In genomic region chr5:122234319-122235195, GRCm38 (mm10) we compare ENCODE assay signal across 12 mouse cellular contexts. TPM values are rescaled to one million over a fixed set of nuclear protein-coding genes. Genes with fewer than 3 reads are reported as not detected.
DNase-seq lines count a peak whose midpoint lies in the region; ATAC-seq lines count a peak whose summit lies in the region.
"Had no signal": no experiment of that assay in that cellular context is flagged by ENCODE, and none has a peak within 500 bp of the region (broad histone marks: within the 10 kb centered on the region; RNA-seq: fewer than 3 reads in every experiment).

No protein-coding gene starts in this region.

- H3K4me1 ChIP-seq in midbrain, embryonic 10.5 days, result peaks cover 5% of the 10 kb centered on the region; the same call in 1 of the 2 replicates
- no peaks in the 10 kb centered on the region; the same call in 1 of the 2 replicates for H3K4me1 ChIP-seq in midbrain, embryonic 13.5 days (replicated peaks)

- H3K4me3 ChIP-seq in midbrain, embryonic 10.5 days, result no peak overlapping the region
- H3K4me3 ChIP-seq in midbrain, embryonic 13.5 days (replicated peaks), result no peak overlapping the region
- H3K4me3 ChIP-seq: heart, adult 2 months had no signal

- H3K9me3 ChIP-seq in midbrain, embryonic 10.5 days (replicated peaks), result no peaks in the 10 kb centered on the region
- H3K9me3 ChIP-seq in midbrain, embryonic 13.5 days, result no peaks in the 10 kb centered on the region

- ATAC-seq in midbrain, embryonic 13.5 days, result no peak
- ATAC-seq in megakaryocyte progenitor cell, adult 5-6 weeks (replicated peaks; ENCODE audit: poor library complexity), result peak; percentile 44

- H3K27me3 ChIP-seq in midbrain, embryonic 10.5 days (ENCODE audit: low read depth, poor library complexity, severe bottlenecking), result no peaks in the 10 kb centered on the region
- H3K27me3 ChIP-seq in midbrain, embryonic 13.5 days, result no peaks in the 10 kb centered on the region

- DNase-seq in cerebellum, postnatal 10 days, result peak; percentile 52 to 64
- no peak for DNase-seq in cerebellum, adult 8-10 months
- DNase-seq in midbrain, embryonic 10.5 days (ENCODE audit: low spot score), result no peak
- DNase-seq in thymus, postnatal 36 days, result peak; percentile 59 to 74
- no peak for DNase-seq in left cerebral cortex, adult 18-20 months (ENCODE audit: low spot score in 2 of 2)
- DNase-seq in heart, adult 8-10 months (ENCODE audit: low spot score), result no peak
- DNase-seq: adrenal gland, adult 2 months; embryo, embryonic 11 days; right cerebral cortex, adult 18-20 months had no signal

- H3K36me3 ChIP-seq in midbrain, embryonic 10.5 days, result peaks cover 36% of the 10 kb centered on the region
- peaks cover 5% of the 10 kb centered on the region for H3K36me3 ChIP-seq in midbrain, embryonic 13.5 days

- H3K4me2 ChIP-seq in midbrain, embryonic 13.5 days (replicated peaks), result no peak overlapping the region

- no peak overlapping the region for H3K9ac ChIP-seq in midbrain, embryonic 13.5 days (replicated peaks)

- WGBS in midbrain, embryonic 10.5 days, result 90% methylated on average over 9 of the region's 9 CpGs
- 78% methylated on average over 9 of the region's 9 CpGs for WGBS in midbrain, embryonic 13.5 days

- 0 out of 2 replicates have a peak overlapping the region, but pooled peaks have one; percentile 17 for H3K27ac ChIP-seq in midbrain, embryonic 10.5 days (replicated peaks)
- no peak overlapping the region for H3K27ac ChIP-seq in midbrain, embryonic 13.5 days
- H3K27ac ChIP-seq: heart, adult 2 months had no signal

RNA-seq across cellular contexts. Expression of gene Hvcn1, which starts 28.0 kb away (rescaled TPM):
- 17.7 TPM in 2 replicates for polyA plus RNA-seq in midbrain, embryonic 10.5 days (2016; fragmentation: Nextera tagmentation; extraction: Ambion mirVana)
- polyA plus RNA-seq in midbrain, embryonic 13.5 days (2015; fragmentation: Nextera tagmentation; extraction: Ambion mirVana), result 4.0 and 4.1 TPM in 2 replicates
- total RNA-seq in megakaryocyte progenitor cell, adult 5-6 weeks (2015), result 44.0 and 65.8 TPM in 2 replicates
- 56.6 and 72.3 TPM in 2 replicates for total RNA-seq in megakaryocyte progenitor cell, adult 5-6 weeks (2017)
- total RNA-seq in left cerebral cortex, adult 18-20 months (2021), result 1 to 10 TPM; 2.6 to 4.3 TPM
- total RNA-seq in heart, adult 8-10 months (2022), result 1 to 10 TPM; 1.1 to 1.8 (median 1.5) TPM

RNA-seq across cellular contexts. Expression of gene Tctn1, which starts 29.7 kb away (rescaled TPM):
- polyA plus RNA-seq in midbrain, embryonic 10.5 days (2016; fragmentation: Nextera tagmentation; extraction: Ambion mirVana), result 5.9 and 6.4 TPM in 2 replicates
- polyA plus RNA-seq in midbrain, embryonic 13.5 days (2015; fragmentation: Nextera tagmentation; extraction: Ambion mirVana), result 6.2 and 6.4 TPM in 2 replicates
- total RNA-seq in megakaryocyte progenitor cell, adult 5-6 weeks (2015), result 5.1 and 6.5 TPM in 2 replicates
- total RNA-seq in megakaryocyte progenitor cell, adult 5-6 weeks (2017), result 3.7 and 5.1 TPM in 2 replicates
- total RNA-seq in left cerebral cortex, adult 18-20 months (2021), result 10 to 100 TPM; 10.3 to 14.6 TPM
- 1 to 10 TPM; 3.5 to 5.1 (median 3.8) TPM for total RNA-seq in heart, adult 8-10 months (2022)

RNA-seq across cellular contexts. Expression of gene Pptc7, which starts 49.6 kb away (rescaled TPM):
- polyA plus RNA-seq in midbrain, embryonic 10.5 days (2016; fragmentation: Nextera tagmentation; extraction: Ambion mirVana), result 7.3 and 7.7 TPM in 2 replicates
- 8.0 and 9.1 TPM in 2 replicates for polyA plus RNA-seq in midbrain, embryonic 13.5 days (2015; fragmentation: Nextera tagmentation; extraction: Ambion mirVana)
- 13.5 and 13.9 TPM in 2 replicates for total RNA-seq in megakaryocyte progenitor cell, adult 5-6 weeks (2015)
- total RNA-seq in megakaryocyte progenitor cell, adult 5-6 weeks (2017), result 13.7 and 16.7 TPM in 2 replicates
- total RNA-seq in left cerebral cortex, adult 18-20 months (2021), result 10 to 100 TPM; 42.0 to 50.5 TPM
- total RNA-seq in heart, adult 8-10 months (2022), result 100 to 1,000 TPM; 103 to 141 (median 121) TPM

Comparison
In these comparisons a context has a peak if more than half of its experiments do, and no peak if none do; other contexts are left out.
1. DNase-seq: peak in cerebellum, postnatal 10 days (2 of 2) and thymus, postnatal 36 days (2 of 2); none in cerebellum, adult 8-10 months (single experiment), midbrain, embryonic 10.5 days (single experiment), left cerebral cortex, adult 18-20 months (0 of 2) and heart, adult 8-10 months (single experiment).
2. RNA of gene Hvcn1, which starts 28.0 kb away (total RNA-seq): 44.0 to 72.3 TPM in megakaryocyte progenitor cell, adult 5-6 weeks; 2.6 to 4.3 TPM in left cerebral cortex, adult 18-20 months and 1.1 to 1.8 TPM in heart, adult 8-10 months; every median in the first group is over 4 times any median in the second.